Mouse (Mus musculus): ENCODE results near the gene Cuedc2. TPM values are rescaled to one million over a fixed set of nuclear protein-coding genes. Genes with fewer than 3 reads are reported as not detected.

The Cuedc2 gene
- polyA plus RNA-seq, 1 experiment from 2014 or later: 207 TPM

- Histone ChIP-seq H3K9ac (peak overlapping the region; percentile 62), H3K4me1 (peaks cover 33% of the 10 kb centered on the region), H3K9me3 (no peaks in the 10 kb centered on the region), H3K4me2 (replicated peaks) (peak overlapping the region; percentile 81), H3K27ac (peak overlapping the region; percentile 41; the same call in 1 of the 2 replicates), H3K36me3 (no peaks in the 10 kb centered on the region), H3K27me3 (peaks cover 100% of the 10 kb centered on the region), H3K4me3 (peak overlapping the region; percentile 45)
- 3% methylated on average over 31 of the region's 42 CpGs for WGBS
- ATAC-seq (ENCODE audit: insufficient number of reproducible peaks, insufficient read depth, low FRiP score, low TSS enrichment): no peak
These were observed 20.5 kb downstream of the Cuedc2 start for GRCm38 (mm10) chr19:46318031-46318471.

GRCm38 (mm10) chr19:46317546-46317885 lies 21.0 kb downstream of the Cuedc2 start:
- ATAC-seq (ENCODE audit: insufficient number of reproducible peaks, insufficient read depth, low FRiP score, low TSS enrichment): no peak
- peak overlapping the region; percentile 41; the same call in 1 of the 2 replicates for H3K27ac ChIP-seq
- peaks cover 98% of the 10 kb centered on the region for H3K27me3 ChIP-seq
- peak overlapping the region; percentile 62 for H3K9ac ChIP-seq
- H3K4me2 ChIP-seq (replicated peaks): peak overlapping the region; percentile 81
- peak overlapping the region; percentile 45 for H3K4me3 ChIP-seq
- 1% methylated on average over 45 of the region's 48 CpGs for WGBS
- no peaks in the 10 kb centered on the region for H3K36me3 ChIP-seq
- peaks cover 33% of the 10 kb centered on the region for H3K4me1 ChIP-seq
- H3K9me3 ChIP-seq: no peaks in the 10 kb centered on the region

GRCm38 (mm10) chr19:46316846-46317545 lies 21.5 kb downstream of the Cuedc2 start:
- no peak for ATAC-seq (ENCODE audit: insufficient number of reproducible peaks, insufficient read depth, low FRiP score, low TSS enrichment)
- peak overlapping the region; percentile 62; the same call in 1 of the 2 replicates for H3K9ac ChIP-seq
- H3K4me2 ChIP-seq (replicated peaks): peak overlapping the region; percentile 81

GRCm38 (mm10) chr19:46315752-46316610 lies 22.5 kb downstream of the Cuedc2 start:
- Histone ChIP-seq H3K27me3 (peaks cover 85% of the 10 kb centered on the region), H3K27ac (no peak overlapping the region), H3K9me3 (no peaks in the 10 kb centered on the region), H3K36me3 (peaks cover 7% of the 10 kb centered on the region; the same call in 1 of the 2 replicates), H3K4me3 (peak overlapping the region; percentile 10; the same call in 1 of the 2 replicates), H3K4me2 (replicated peaks) (no peak overlapping the region), H3K4me1 (peaks cover 25% of the 10 kb centered on the region; the same call in 1 of the 2 replicates), H3K9ac (no peak overlapping the region)
- WGBS: 47% methylated on average over 12 of the region's 12 CpGs
- ATAC-seq (ENCODE audit: insufficient number of reproducible peaks, insufficient read depth, low FRiP score, low TSS enrichment): no peak

More at GRCm38 (mm10) chr19:46316846-46317545, 21.5 kb downstream of the Cuedc2 start:
- Histone ChIP-seq H3K36me3 (no peaks in the 10 kb centered on the region), H3K9me3 (no peaks in the 10 kb centered on the region), H3K27ac (no peak overlapping the region), H3K4me1 (peaks cover 33% of the 10 kb centered on the region), H3K4me3 (peak overlapping the region; percentile 45), H3K27me3 (peaks cover 95% of the 10 kb centered on the region)
- 36% methylated on average over 15 of the region's 15 CpGs for WGBS

GRCm38 (mm10) chr19:46314872-46315742 lies 23.4 kb downstream of the Cuedc2 start:
- Histone ChIP-seq H3K9me3 (no peaks in the 10 kb centered on the region), H3K27ac (no peak overlapping the region), H3K4me1 (peaks cover 25% of the 10 kb centered on the region; the same call in 1 of the 2 replicates), H3K36me3 (peaks cover 15% of the 10 kb centered on the region; the same call in 1 of the 2 replicates), H3K9ac (no peak overlapping the region), H3K4me2 (replicated peaks) (no peak overlapping the region), H3K27me3 (peaks cover 76% of the 10 kb centered on the region), H3K4me3 (no peak overlapping the region)
- no peak for ATAC-seq (ENCODE audit: insufficient number of reproducible peaks, insufficient read depth, low FRiP score, low TSS enrichment)
- 35% methylated on average over 14 of the region's 14 CpGs for WGBS

GRCm38 (mm10) chr19:46314151-46314601 lies 24.3 kb downstream of the Cuedc2 start:
- H3K36me3 ChIP-seq: peaks cover 18% of the 10 kb centered on the region; the same call in 1 of the 2 replicates
- H3K27ac ChIP-seq: no peak overlapping the region
- no peaks in the 10 kb centered on the region for H3K9me3 ChIP-seq
- H3K4me1 ChIP-seq: peaks cover 25% of the 10 kb centered on the region; the same call in 1 of the 2 replicates
- H3K9ac ChIP-seq: no peak overlapping the region
- no peak for ATAC-seq (ENCODE audit: insufficient number of reproducible peaks, insufficient read depth, low FRiP score, low TSS enrichment)
- peaks cover 67% of the 10 kb centered on the region for H3K27me3 ChIP-seq
- no peak overlapping the region for H3K4me3 ChIP-seq
- H3K4me2 ChIP-seq (replicated peaks): no peak overlapping the region
- WGBS: 9% methylated on average over 18 of the region's 18 CpGs

GRCm38 (mm10) chr19:46313591-46313990 lies 24.9 kb downstream of the Cuedc2 start:
- Histone ChIP-seq H3K4me3 (no peak overlapping the region), H3K27me3 (peaks cover 65% of the 10 kb centered on the region), H3K4me1 (peaks cover 24% of the 10 kb centered on the region), H3K9me3 (no peaks in the 10 kb centered on the region), H3K36me3 (peaks cover 18% of the 10 kb centered on the region; the same call in 1 of the 2 replicates), H3K4me2 (replicated peaks) (no peak overlapping the region), H3K9ac (no peak overlapping the region), H3K27ac (no peak overlapping the region)
- WGBS: 72% methylated on average over 6 of the region's 6 CpGs
- ATAC-seq (ENCODE audit: insufficient number of reproducible peaks, insufficient read depth, low FRiP score, low TSS enrichment): no peak

GRCm38 (mm10) chr19:46313116-46313515 lies 25.4 kb downstream of the Cuedc2 start:
- H3K27ac ChIP-seq: no peak overlapping the region
- peaks cover 65% of the 10 kb centered on the region for H3K27me3 ChIP-seq
- H3K9me3 ChIP-seq: no peaks in the 10 kb centered on the region
- ATAC-seq (ENCODE audit: insufficient number of reproducible peaks, insufficient read depth, low FRiP score, low TSS enrichment): no peak
- WGBS: 89% methylated on average over 9 of the region's 9 CpGs
- H3K4me1 ChIP-seq: peaks cover 22% of the 10 kb centered on the region
- no peak overlapping the region for H3K9ac ChIP-seq
- no peak overlapping the region for H3K4me2 ChIP-seq (replicated peaks)
- no peak overlapping the region for H3K4me3 ChIP-seq
- peaks cover 18% of the 10 kb centered on the region; the same call in 1 of the 2 replicates for H3K36me3 ChIP-seq

- no peak overlapping the region for H3K4me3 ChIP-seq
- H3K9ac ChIP-seq: no peak overlapping the region
- no peak overlapping the region for H3K4me2 ChIP-seq (replicated peaks)
- peaks cover 65% of the 10 kb centered on the region for H3K27me3 ChIP-seq
- H3K4me1 ChIP-seq: peaks cover 18% of the 10 kb centered on the region
- 90% methylated on average over 21 of the region's 21 CpGs for WGBS
- H3K36me3 ChIP-seq: peaks cover 18% of the 10 kb centered on the region; the same call in 1 of the 2 replicates
- ATAC-seq (ENCODE audit: insufficient number of reproducible peaks, insufficient read depth, low FRiP score, low TSS enrichment): no peak
- H3K9me3 ChIP-seq: no peaks in the 10 kb centered on the region
- H3K27ac ChIP-seq: no peak overlapping the region
These were observed 25.9 kb downstream of the Cuedc2 start for GRCm38 (mm10) chr19:46312566-46312965.

- no peak overlapping the region for H3K27ac ChIP-seq
- H3K4me2 ChIP-seq (replicated peaks): no peak overlapping the region
- no peaks in the 10 kb centered on the region for H3K9me3 ChIP-seq
- WGBS: 88% methylated on average over 9 of the region's 9 CpGs
- peaks cover 63% of the 10 kb centered on the region for H3K27me3 ChIP-seq
- H3K4me1 ChIP-seq: peaks cover 14% of the 10 kb centered on the region
- H3K9ac ChIP-seq: no peak overlapping the region
- H3K36me3 ChIP-seq: peaks cover 18% of the 10 kb centered on the region; the same call in 1 of the 2 replicates
- no peak overlapping the region for H3K4me3 ChIP-seq
- ATAC-seq (ENCODE audit: insufficient number of reproducible peaks, insufficient read depth, low FRiP score, low TSS enrichment): no peak
These were observed 27.2 kb downstream of the Cuedc2 start for GRCm38 (mm10) chr19:46311341-46311740.
